Mouse (Mus musculus) cortical plate, adult 2 months (tissue): Measurements from ENCODE around the gene Zfp653.

Source experiments
- CTCF ChIP-seq: fragments of 200-500 bp; IDR thresholded peaks from 2 replicates; pipeline ENCODE4 v1.5.1; 2011; ENCODE audit warnings: mild to moderate bottlenecking, control low read depth, low read length; ENCODE audit not compliant: insufficient read depth; ENCODE audit errors: extremely low read depth
- POLR2A ChIP-seq: fragments of 200-500 bp; IDR thresholded peaks from 2 replicates; pipeline ENCODE4 v1.6.1; 2011; ENCODE audit warnings: mild to moderate bottlenecking, low read length, control low read depth; ENCODE audit not compliant: insufficient read depth; ENCODE audit errors: extremely low read depth

DNA sequence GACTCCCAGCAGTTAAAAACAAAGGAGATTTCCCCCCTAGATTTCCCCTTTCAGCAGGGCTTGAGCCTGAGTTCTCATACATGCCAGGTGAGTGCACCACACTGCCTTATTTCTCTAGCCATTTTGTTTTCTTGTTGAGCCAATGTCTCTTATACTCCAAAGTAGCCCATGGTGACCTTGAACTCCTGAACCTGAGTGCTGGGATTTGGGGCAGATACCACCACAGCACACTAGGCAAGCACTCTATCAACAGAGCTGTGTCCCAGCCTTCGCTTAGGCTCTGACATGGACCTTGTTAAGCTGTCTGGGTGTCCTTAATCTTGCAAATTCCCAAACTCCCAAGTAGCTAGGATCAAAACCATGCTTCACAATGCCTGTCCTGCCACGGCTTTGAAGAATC is 29.3 kb downstream of the Zfp653 start:
- TF ChIP-seq CTCF (no peak), POLR2A (no peak)
